Mouse (Mus musculus) left cerebral cortex, postnatal 10 days (tissue): ENCODE results near the gene Eif4ebp2. TPM values are rescaled to one million over a fixed set of nuclear protein-coding genes. Genes with fewer than 3 reads are reported as not detected.
"Not testable (repeated sequence)": the region's sequence is repeated elsewhere in the genome, so short reads cannot be mapped to it uniquely, and the experiment has no call there.

Experiments
- DNase-seq, 2 experiments: peaks; one replicate each; pipeline ENCODE4 v3.0.0; 2021 to 2022; ENCODE audit warnings: low spot score in 2 of 2, mixed read lengths in 1 of 2; ENCODE audit errors: extremely low spot score in 1 of 2
- intact Hi-C: fragments of 180-260 bp; cut with DNase I; formaldehyde crosslinking; loops from one replicate; pipeline ENCODE4 v1.15.1; 2025
- total RNA-seq, 2 experiments: library from RNA; stranded (reverse); gene quantifications; 2 replicates each; pipeline ENCODE4 v1.2.3; 2021

Gene Eif4ebp2
- total RNA-seq, 2 experiments from 2014 or later = 42.1 to 46.1 TPM

GRCm38 (mm10) chr10:61468900-61469299, 16.4 kb upstream of the Eif4ebp2 start:
- intact Hi-C loops = no loop called here
- no peak for DNase-seq

GRCm38 (mm10) chr10:61466873-61467272, 14.4 kb upstream of the Eif4ebp2 start:
- no peak for DNase-seq

GRCm38 (mm10) chr10:61466242-61466641, 13.8 kb upstream of the Eif4ebp2 start:
- DNase-seq = no peak
- intact Hi-C loops = no loop called here

More at GRCm38 (mm10) chr10:61466873-61467272, 14.4 kb upstream of the Eif4ebp2 start:
- intact Hi-C loops = no loop called here

- DNase-seq = no peak
- intact Hi-C loops = no loop called here
These were observed 12.5 kb upstream of the Eif4ebp2 start for GRCm38 (mm10) chr10:61465009-61465408.

- no peak for DNase-seq
- intact Hi-C loops = no loop called here
These were observed 4.7 kb upstream of the Eif4ebp2 start for GRCm38 (mm10) chr10:61457182-61457581.

GRCm38 (mm10) chr10:61453171-61453570, 710 bp upstream of the Eif4ebp2 start:
- DNase-seq, intact Hi-C loops: not testable (repeated sequence)

GRCm38 (mm10) chr10:61451931-61452617, 387 bp downstream of the Eif4ebp2 start:
- peak; percentile 40 to 69 for DNase-seq
- intact Hi-C loops = no loop called here

GRCm38 (mm10) chr10:61451463-61451930, 964 bp downstream of the Eif4ebp2 start:
- intact Hi-C loops = no loop called here
- no peak for DNase-seq

GRCm38 (mm10) chr10:61448834-61449233, 3.6 kb downstream of the Eif4ebp2 start:
- intact Hi-C loops = no loop called here
- no peak for DNase-seq

- DNase-seq = no peak
- intact Hi-C loops = no loop called here
These were observed 4.7 kb downstream of the Eif4ebp2 start for GRCm38 (mm10) chr10:61447581-61448353.

GRCm38 (mm10) chr10:61445016-61445415, 7.4 kb downstream of the Eif4ebp2 start:
- no peak for DNase-seq
- intact Hi-C loops = no loop called here

GRCm38 (mm10) chr10:61443876-61444275, 8.6 kb downstream of the Eif4ebp2 start:
- DNase-seq = no peak
- intact Hi-C loops = no loop called here

GRCm38 (mm10) chr10:61443456-61443855, 9.0 kb downstream of the Eif4ebp2 start:
- intact Hi-C loops = no loop called here
- DNase-seq = no peak

GRCm38 (mm10) chr10:61440202-61440800, 12.2 kb downstream of the Eif4ebp2 start:
- intact Hi-C loops = no loop called here
- no peak for DNase-seq

- DNase-seq = peak; percentile 56 to 57
- intact Hi-C loops = no loop called here
These were observed 21.1 kb downstream of the Eif4ebp2 start for GRCm38 (mm10) chr10:61431375-61431774.

GRCm38 (mm10) chr10:61429043-61429442, 23.4 kb downstream of the Eif4ebp2 start:
- intact Hi-C loops = no loop called here

GRCm38 (mm10) chr10:61428416-61428815, 24.0 kb downstream of the Eif4ebp2 start:
- DNase-seq = no peak
- intact Hi-C loops = no loop called here

More at GRCm38 (mm10) chr10:61429043-61429442, 23.4 kb downstream of the Eif4ebp2 start:
- no peak for DNase-seq

- intact Hi-C loops = no loop called here
- no peak for DNase-seq
These were observed 24.5 kb downstream of the Eif4ebp2 start for GRCm38 (mm10) chr10:61427951-61428350.

- peak in 1 of 2 experiments; percentile 58 for DNase-seq
These were observed 26.2 kb downstream of the Eif4ebp2 start for GRCm38 (mm10) chr10:61426251-61426757.

More at GRCm38 (mm10) chr10:61426251-61426757, 26.2 kb downstream of the Eif4ebp2 start:
- intact Hi-C loops = no loop called here
